ENCODE assay signal across 8 mouse cellular contexts in genomic region chr17:56717363-56718058, GRCm38 (mm10). TPM values are rescaled to one million over a fixed set of nuclear protein-coding genes. Genes with fewer than 3 reads are reported as not detected.
DNase-seq lines count a peak whose midpoint lies in the region; ATAC-seq and TF ChIP-seq lines count a peak whose summit lies in the region.

TSS of gene Ndufa11 (plus strand) at chr17:56717767.
TSS of gene Vmac (minus strand) at chr17:56718022.

- ATAC-seq in G1E (ENCODE audit: extremely low read depth, insufficient number of reproducible peaks, low FRiP score, poor library complexity, severe bottlenecking), result peak; percentile 31
- peak; percentile 75 for ATAC-seq in forebrain, embryonic 16.5 days
- peak; percentile 78 for ATAC-seq in lung, embryonic 14.5 days (ENCODE audit: insufficient read depth)

- WGBS in forebrain, embryonic 16.5 days, result under 1% methylated on average over 59 of the region's 59 CpGs
- WGBS in lung, embryonic 14.5 days, result under 1% methylated on average over 59 of the region's 59 CpGs
- under 1% methylated on average over 59 of the region's 59 CpGs for whole genome bisulfite sequencing in olfactory bulb, adult 2 months
- under 1% methylated on average over 59 of the region's 59 CpGs for WGBS in thymus, adult 2 months

- no peaks in the 10 kb centered on the region for H3K27me3 ChIP-seq in G1E (ENCODE audit: insufficient read depth, low read length)
- no peaks in the 10 kb centered on the region for H3K27me3 ChIP-seq in forebrain, embryonic 16.5 days (replicated peaks; ENCODE audit: control insufficient read depth, insufficient read depth, low read length)
- H3K27me3 ChIP-seq in lung, embryonic 14.5 days (ENCODE audit: insufficient read depth, low read length), result no peaks in the 10 kb centered on the region
- H3K27me3 ChIP-seq in thymus, adult 2 months (ENCODE audit: control insufficient read depth, insufficient read depth, low read length), result no peaks in the 10 kb centered on the region

- TF ChIP-seq POLR2A in olfactory bulb, adult 2 months (IDR thresholded peaks at IDR 0.05; ENCODE audit: insufficient read depth, low read depth, low read length), result peak; percentile 70
- TF ChIP-seq POLR2A in thymus, adult 2 months (IDR thresholded peaks at IDR 0.05; ENCODE audit: control insufficient read depth, extremely low read depth, insufficient read depth, low read length, poor library complexity), result peak; percentile 68

- intact Hi-C loops in heart, postnatal 36 days (cut with DNase I), result loop anchor here (1.0 to 5.0 kb wide), 4 partner anchors 39 to 130 kb away; partner anchors contain the start of genes Catsperd, Lonp1 and Rpl36

- no peak for TF ChIP-seq CTCF in G1E (IDR thresholded peaks at IDR 0.05; ENCODE audit: low read depth, low read length)
- TF ChIP-seq CTCF in layer of hippocampus, adult 2 months (conservative IDR thresholded peaks at IDR 0.05), result no peak
- TF ChIP-seq CTCF in lung, embryonic 14.5 days (IDR thresholded peaks at IDR 0.05; ENCODE audit: low read depth), result no peak
- no peak for TF ChIP-seq CTCF in olfactory bulb, adult 2 months (IDR thresholded peaks at IDR 0.05; ENCODE audit: insufficient read depth, low read depth, low read length)
- no peak for TF ChIP-seq CTCF in thymus, adult 2 months (IDR thresholded peaks at IDR 0.05; ENCODE audit: borderline replicate concordance, control insufficient read depth, extremely low read depth, insufficient read depth, low read length, poor library complexity)

- peak within 1 kb of the TSS; percentile 73 for H3K4me2 ChIP-seq in forebrain, embryonic 16.5 days (ENCODE audit: low read length)
- peak within 1 kb of the TSS; percentile 87 for H3K4me2 ChIP-seq in lung, embryonic 14.5 days

- peak; percentile 93 for DNase-seq in G1E (ENCODE audit: low spot score)
- DNase-seq in cerebellum, adult 18-20 months, result peak; percentile 91
- peak; percentile 94 to 95 for DNase-seq in heart, postnatal 36 days
- DNase-seq in layer of hippocampus, adult 2 months (ENCODE audit: low spot score in 2 of 2), result peak; percentile 81 to 92
- DNase-seq in lung, embryonic 14.5 days, result peak; percentile 100
- DNase-seq in thymus, adult 2 months, result peak; percentile 90

- H3K4me3 ChIP-seq in G1E (ENCODE audit: low read depth, low read length), result peak within 1 kb of the TSS; percentile 86
- peak within 1 kb of the TSS; percentile 87 for H3K4me3 ChIP-seq in forebrain, embryonic 16.5 days (replicated peaks; ENCODE audit: low read length)
- peak within 1 kb of the TSS; percentile 73 for H3K4me3 ChIP-seq in layer of hippocampus, adult 2 months
- H3K4me3 ChIP-seq in lung, embryonic 14.5 days (ENCODE audit: low read depth, low read length), result peak within 1 kb of the TSS; percentile 88
- H3K4me3 ChIP-seq in olfactory bulb, adult 2 months (ENCODE audit: insufficient read depth, low read depth, low read length), result peak within 1 kb of the TSS; percentile 92
- peak within 1 kb of the TSS; percentile 92 for H3K4me3 ChIP-seq in thymus, adult 2 months (ENCODE audit: control insufficient read depth, insufficient read depth, low read length)

- H3K27ac ChIP-seq in forebrain, embryonic 16.5 days (ENCODE audit: low read length), result peak within 1 kb of the TSS; percentile 86
- peak within 1 kb of the TSS; percentile 97 for H3K27ac ChIP-seq in layer of hippocampus, adult 2 months
- peak within 1 kb of the TSS; percentile 72 for H3K27ac ChIP-seq in lung, embryonic 14.5 days (ENCODE audit: low read depth)
- peak within 1 kb of the TSS; percentile 89 for H3K27ac ChIP-seq in olfactory bulb, adult 2 months (ENCODE audit: insufficient read depth, low read depth, low read length)
- peak within 1 kb of the TSS; percentile 18 for H3K27ac ChIP-seq in thymus, adult 2 months (ENCODE audit: control insufficient read depth, insufficient read depth, low read length)

- H3K9me3 ChIP-seq in G1E (replicated peaks), result no peaks in the 10 kb centered on the region
- no peaks in the 10 kb centered on the region for H3K9me3 ChIP-seq in forebrain, embryonic 16.5 days (ENCODE audit: control insufficient read depth, low read length)
- H3K9me3 ChIP-seq in lung, embryonic 14.5 days (ENCODE audit: low read depth, low read length), result no peaks in the 10 kb centered on the region

- peak within 1 kb of the TSS; percentile 92 for H3K9ac ChIP-seq in forebrain, embryonic 16.5 days (replicated peaks; ENCODE audit: low read depth, low read length)
- H3K9ac ChIP-seq in lung, embryonic 14.5 days, result peak within 1 kb of the TSS; percentile 89

- H3K4me1 ChIP-seq in G1E (ENCODE audit: insufficient read depth, low read depth, low read length), result peaks cover 54% of the 10 kb centered on the region
- H3K4me1 ChIP-seq in forebrain, embryonic 16.5 days (replicated peaks; ENCODE audit: control insufficient read depth, insufficient read depth, low read length), result peaks cover 30% of the 10 kb centered on the region
- peaks cover 12% of the 10 kb centered on the region for H3K4me1 ChIP-seq in lung, embryonic 14.5 days (ENCODE audit: insufficient read depth)
- H3K4me1 ChIP-seq in olfactory bulb, adult 2 months (ENCODE audit: control insufficient read depth, insufficient read depth, low read length), result peaks cover 33% of the 10 kb centered on the region
- peaks cover 21% of the 10 kb centered on the region for H3K4me1 ChIP-seq in thymus, adult 2 months (replicated peaks; ENCODE audit: control insufficient read depth, insufficient read depth, low read length)

- H3K36me3 ChIP-seq in G1E (replicated peaks), result peaks cover 70% of the 10 kb centered on the region
- peaks cover 4% of the 10 kb centered on the region; the same call in 1 of the 2 replicates for H3K36me3 ChIP-seq in forebrain, embryonic 16.5 days (ENCODE audit: control insufficient read depth, insufficient read depth)
- H3K36me3 ChIP-seq in lung, embryonic 14.5 days (ENCODE audit: insufficient read depth), result peaks cover 22% of the 10 kb centered on the region
- H3K36me3 ChIP-seq in thymus, adult 2 months (ENCODE audit: control insufficient read depth, insufficient read depth, low read length), result peaks cover 12% of the 10 kb centered on the region; the same call in 1 of the 2 replicates

RNA-seq across cellular contexts. Expression of gene Ndufa11, which starts in this region (rescaled TPM):
- 60.5 and 74.9 TPM in 2 replicates for total RNA-seq in G1E (2014; fragmentation: Nextera tagmentation)
- total RNA-seq in G1E (2017), result 186 and 247 TPM in 2 replicates
- 270 and 319 TPM in 2 replicates for polyA plus RNA-seq in G1E (2012)
- polyA plus RNA-seq in forebrain, embryonic 16.5 days (2015; fragmentation: Nextera tagmentation; extraction: Ambion mirVana), result 377 and 426 TPM in 2 replicates
- 100 to 1,000 TPM; 847 to 875 TPM for total RNA-seq in heart, postnatal 36 days (2021)
- total RNA-seq in layer of hippocampus, adult 2 months (2021), result 100 to 1,000 TPM; 196 to 229 TPM
- 449 and 463 TPM in 2 replicates for polyA plus RNA-seq in lung, embryonic 14.5 days (2014; fragmentation: Nextera tagmentation; extraction: Ambion mirVana)
- polyA plus RNA-seq in olfactory bulb, adult 2 months (2012; ENCODE audit: insufficient read depth, insufficient read length, low replicate concordance, missing spikeins), result not detected in 2 replicates
- 601 and 855 TPM in 2 replicates for polyA plus RNA-seq in thymus, adult 2 months (2012; rRNA removed)

RNA-seq across cellular contexts. Expression of gene Vmac, which starts in this region (rescaled TPM):
- total RNA-seq in G1E (2014; fragmentation: Nextera tagmentation), result 32.0 and 46.9 TPM in 2 replicates
- 9.4 and 10.3 TPM in 2 replicates for total RNA-seq in G1E (2017)
- polyA plus RNA-seq in G1E (2012), result 12.9 and 16.3 TPM in 2 replicates
- 20.6 and 21.8 TPM in 2 replicates for polyA plus RNA-seq in forebrain, embryonic 16.5 days (2015; fragmentation: Nextera tagmentation; extraction: Ambion mirVana)
- total RNA-seq in heart, postnatal 36 days (2021), result 1 to 10 TPM; 3.1 to 4.9 TPM
- total RNA-seq in layer of hippocampus, adult 2 months (2021), result 10 to 100 TPM; 10.2 to 12.5 TPM
- 18.5 and 19.6 TPM in 2 replicates for polyA plus RNA-seq in lung, embryonic 14.5 days (2014; fragmentation: Nextera tagmentation; extraction: Ambion mirVana)
- not detected in 2 replicates for polyA plus RNA-seq in olfactory bulb, adult 2 months (2012; ENCODE audit: insufficient read depth, insufficient read length, low replicate concordance, missing spikeins)
- 52.3 and 58.9 TPM in 2 replicates for polyA plus RNA-seq in thymus, adult 2 months (2012; rRNA removed)

Comparison
In these comparisons a context has a peak if more than half of its experiments do, and no peak if none do; other contexts are left out.
1. Peak in every context shown above with its lines: DNase-seq, ATAC-seq, H3K4me3 ChIP-seq and H3K27ac ChIP-seq.
2. H3K27ac ChIP-seq: peak in every context shown above with its lines; median percentile 97 in layer of hippocampus, adult 2 months; 89 in olfactory bulb, adult 2 months; 86 in forebrain, embryonic 16.5 days; 72 in lung, embryonic 14.5 days; 18 in thymus, adult 2 months.